Mouse (Mus musculus): ENCODE data around the gene Ms4a6b.

DNA sequence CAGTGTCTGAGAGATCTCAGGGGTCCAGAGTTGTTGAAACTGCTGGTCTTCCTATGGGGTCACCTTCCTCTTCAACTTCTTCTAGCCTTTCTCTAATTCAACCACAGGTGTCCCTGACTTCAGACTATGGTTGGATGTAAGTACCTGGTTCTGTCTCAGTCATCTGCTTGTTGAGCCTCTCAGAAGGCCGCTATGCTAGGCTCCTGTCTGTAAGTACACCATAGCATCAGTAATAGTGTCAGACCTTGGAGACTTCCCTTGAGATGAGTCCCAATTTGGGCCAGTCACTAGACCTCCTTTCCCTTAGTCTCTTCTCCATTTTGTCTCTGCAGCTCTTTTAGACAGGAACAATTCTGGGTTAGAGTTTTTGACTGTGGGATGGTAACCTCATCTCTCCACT, 23.6 kb upstream of the Ms4a6b start:
- no peak for TF ChIP-seq POLR2A (IDR thresholded peaks at IDR 0.05; ENCODE audit: borderline replicate concordance, low read depth, low read length)
- no peak for TF ChIP-seq CTCF (IDR thresholded peaks at IDR 0.05; ENCODE audit: low read depth, low read length)
